Mouse (Mus musculus): ENCODE data around the gene Ppp2r3a.

DNA sequence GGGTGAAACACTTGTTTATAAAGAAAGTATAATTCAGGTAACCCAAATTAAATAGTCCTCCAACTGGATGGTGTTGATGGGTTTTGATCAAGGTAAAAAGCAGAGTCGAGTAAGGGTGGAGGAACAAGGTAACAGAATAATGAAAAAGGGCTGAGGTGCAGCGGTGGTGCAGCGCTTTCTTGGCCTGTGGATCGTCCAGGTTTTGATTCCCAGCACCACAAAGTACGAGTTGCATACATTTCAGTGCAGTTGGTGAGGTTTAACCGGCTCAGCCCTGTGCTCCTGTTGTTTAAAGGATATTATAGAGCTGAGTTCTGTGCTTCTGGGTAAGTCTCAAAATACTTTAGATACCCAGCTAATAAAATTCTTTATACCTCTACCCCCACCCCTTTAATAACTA is 145.9 kb downstream of the Ppp2r3a start:
- TF ChIP-seq POLR2A (IDR thresholded peaks at IDR 0.05; ENCODE audit: control insufficient read depth, extremely low read depth, insufficient read depth, low read length, poor library complexity) (no peak), CTCF (IDR thresholded peaks at IDR 0.05; ENCODE audit: borderline replicate concordance, control insufficient read depth, extremely low read depth, insufficient read depth, low read length, poor library complexity) (no peak)

All from thymus, adult 2 months (tissue).